Mouse (Mus musculus): Measurements from ENCODE around the gene 2610318N02Rik.

GRCm38 (mm10) chr16:17144339-17144738, 19.4 kb upstream of the 2610318N02Rik start, which contains the start of gene Ydjc:
- no peak for TF ChIP-seq CTCF (IDR thresholded peaks at IDR 0.05; ENCODE audit: low read depth)
- no peak for TF ChIP-seq EP300 (optimal IDR thresholded peaks at IDR 0.05)
